ENCODE assay signal across 17 mouse cellular contexts in genomic region chr11:31847469-31847805, GRCm38 (mm10). TPM values are rescaled to one million over a fixed set of nuclear protein-coding genes. Genes with fewer than 3 reads are reported as not detected.
DNase-seq lines count a peak whose midpoint lies in the region; ATAC-seq lines count a peak whose summit lies in the region.
"Had no signal": no experiment of that assay in that cellular context is flagged by ENCODE, and none has a peak within 500 bp of the region (broad histone marks: within the 10 kb centered on the region; RNA-seq: fewer than 3 reads in every experiment).

No protein-coding gene starts in this region.

- no peaks in the 10 kb centered on the region for H3K9me3 ChIP-seq in forebrain, embryonic 11.5 days (ENCODE audit: control insufficient read depth, low read length)
- no peaks in the 10 kb centered on the region for H3K9me3 ChIP-seq in hindbrain, embryonic 12.5 days (replicated peaks)
- H3K9me3 ChIP-seq in midbrain, embryonic 13.5 days, result no peaks in the 10 kb centered on the region
- H3K9me3 ChIP-seq: G1E; limb, embryonic 12.5 days; lung, embryonic 15.5 days; megakaryocyte, embryonic 14.5 days had no signal

- no peaks in the 10 kb centered on the region for H3K27me3 ChIP-seq in forebrain, embryonic 11.5 days (ENCODE audit: control insufficient read depth, insufficient read depth, low read length)
- no peaks in the 10 kb centered on the region for H3K27me3 ChIP-seq in hindbrain, embryonic 12.5 days
- no peaks in the 10 kb centered on the region for H3K27me3 ChIP-seq in midbrain, embryonic 13.5 days
- H3K27me3 ChIP-seq: limb, embryonic 12.5 days; lung, embryonic 15.5 days; megakaryocyte, embryonic 14.5 days had no signal

- no peak overlapping the region for H3K4me3 ChIP-seq in forebrain, embryonic 11.5 days (ENCODE audit: low read depth, low read length)
- no peak overlapping the region for H3K4me3 ChIP-seq in hindbrain, embryonic 12.5 days
- no peak overlapping the region for H3K4me3 ChIP-seq in midbrain, embryonic 13.5 days (replicated peaks)
- H3K4me3 ChIP-seq: limb, embryonic 12.5 days; lung, embryonic 15.5 days; megakaryocyte, embryonic 14.5 days had no signal

- no peaks in the 10 kb centered on the region for H3K36me3 ChIP-seq in forebrain, embryonic 11.5 days (ENCODE audit: control insufficient read depth, insufficient read depth, low read length)
- H3K36me3 ChIP-seq in hindbrain, embryonic 12.5 days, result no peaks in the 10 kb centered on the region
- H3K36me3 ChIP-seq in midbrain, embryonic 13.5 days, result no peaks in the 10 kb centered on the region
- H3K36me3 ChIP-seq: G1E; limb, embryonic 12.5 days; lung, embryonic 15.5 days had no signal

- peak overlapping the region; percentile 65 for H3K27ac ChIP-seq in forebrain, embryonic 11.5 days (ENCODE audit: low read depth, low read length)
- peak overlapping the region; percentile 76 for H3K27ac ChIP-seq in hindbrain, embryonic 12.5 days
- peak overlapping the region; percentile 80 for H3K27ac ChIP-seq in midbrain, embryonic 13.5 days
- H3K27ac ChIP-seq: limb, embryonic 12.5 days; lung, embryonic 15.5 days had no signal

- 66% methylated on average over 5 of the region's 5 CpGs for WGBS in forebrain, embryonic 11.5 days
- 63% methylated on average over 5 of the region's 5 CpGs for WGBS in hindbrain, embryonic 12.5 days
- 38% methylated on average over 5 of the region's 5 CpGs for WGBS in midbrain, embryonic 13.5 days

- peak; percentile 36; the same call in 1 of the 2 replicates for ATAC-seq in forebrain, embryonic 11.5 days (replicated peaks; ENCODE audit: low FRiP score)
- peak; percentile 65 for ATAC-seq in hindbrain, embryonic 12.5 days (ENCODE audit: low FRiP score)
- ATAC-seq in midbrain, embryonic 13.5 days, result peak; percentile 32; the same call in 1 of the 2 replicates

- DNase-seq in Muller cell, postnatal 12 days (ENCODE audit: inconsistent ontology term), result peak; percentile 30
- DNase-seq in forebrain, embryonic 11.5 days (ENCODE audit: low spot score), result no peak
- DNase-seq in urinary bladder, adult 18-20 months (ENCODE audit: low spot score in 2 of 2), result no peak
- no peak for DNase-seq in adrenal gland, adult 2 months
- no peak for DNase-seq in lung, postnatal 36 days
- DNase-seq in B cell, adult 2 months, result no peak
- DNase-seq: adrenal gland, postnatal 10 days; cerebellum, adult 9-11 months; kidney, adult 9 months; kidney, postnatal 4 days; right cerebral cortex, adult 18-20 months had no signal

- no peak overlapping the region for H3K9ac ChIP-seq in forebrain, embryonic 11.5 days (ENCODE audit: low read length)
- H3K9ac ChIP-seq in hindbrain, embryonic 12.5 days, result no peak overlapping the region
- no peak overlapping the region for H3K9ac ChIP-seq in midbrain, embryonic 13.5 days (replicated peaks)
- H3K9ac ChIP-seq: limb, embryonic 12.5 days; lung, embryonic 15.5 days had no signal

- H3K4me2 ChIP-seq in forebrain, embryonic 11.5 days (ENCODE audit: low read depth, low read length, severe bottlenecking), result no peak overlapping the region
- no peak overlapping the region for H3K4me2 ChIP-seq in hindbrain, embryonic 12.5 days (replicated peaks)
- peak overlapping the region; percentile 33 for H3K4me2 ChIP-seq in midbrain, embryonic 13.5 days (replicated peaks)
- H3K4me2 ChIP-seq: limb, embryonic 12.5 days; lung, embryonic 15.5 days had no signal

- H3K4me1 ChIP-seq in forebrain, embryonic 11.5 days (replicated peaks; ENCODE audit: control insufficient read depth, insufficient read depth, low read length), result no peaks in the 10 kb centered on the region; the same call in 1 of the 2 replicates
- H3K4me1 ChIP-seq in hindbrain, embryonic 12.5 days, result peaks cover 35% of the 10 kb centered on the region
- peaks cover 42% of the 10 kb centered on the region for H3K4me1 ChIP-seq in midbrain, embryonic 13.5 days (replicated peaks)

RNA-seq across cellular contexts. Expression of gene Cpeb4, which starts 24.6 kb away (rescaled TPM):
- 8.7 and 10.2 TPM in 2 replicates for polyA plus RNA-seq in forebrain, embryonic 11.5 days (2014; fragmentation: Nextera tagmentation; extraction: Ambion mirVana)
- polyA plus RNA-seq in hindbrain, embryonic 12.5 days (2016; fragmentation: Nextera tagmentation; extraction: Ambion mirVana), result 16.0 and 18.6 TPM in 2 replicates
- polyA plus RNA-seq in midbrain, embryonic 13.5 days (2015; fragmentation: Nextera tagmentation; extraction: Ambion mirVana), result 14.2 and 15.9 TPM in 2 replicates
- 100 to 1,000 TPM in 1 of 2 experiments, 10 to 100 TPM in 1; 70.1 to 200 TPM for total RNA-seq in adrenal gland, adult 2 months (2021)
- 6.8 and 12.3 TPM in 2 replicates for polyA plus RNA-seq in adrenal gland, adult 2 months (2012; rRNA removed)
